Mouse (Mus musculus) 3T3-L1 (cell line): ENCODE results near the gene Cc2d1b.
A peak's percentile ranks its signal among the peaks of the same experiment; 100 is the strongest.

Experiments used
- DNase-seq: peaks from one replicate; pipeline ENCODE4 v3.0.0-alpha.2; 2015; ENCODE audit warnings: low read depth, low spot score

The Cc2d1b gene

GRCm38 (mm10) chr4:108638752-108639151 is 19.0 kb downstream of the Cc2d1b start:
- DNase-seq: no peak

DNA sequence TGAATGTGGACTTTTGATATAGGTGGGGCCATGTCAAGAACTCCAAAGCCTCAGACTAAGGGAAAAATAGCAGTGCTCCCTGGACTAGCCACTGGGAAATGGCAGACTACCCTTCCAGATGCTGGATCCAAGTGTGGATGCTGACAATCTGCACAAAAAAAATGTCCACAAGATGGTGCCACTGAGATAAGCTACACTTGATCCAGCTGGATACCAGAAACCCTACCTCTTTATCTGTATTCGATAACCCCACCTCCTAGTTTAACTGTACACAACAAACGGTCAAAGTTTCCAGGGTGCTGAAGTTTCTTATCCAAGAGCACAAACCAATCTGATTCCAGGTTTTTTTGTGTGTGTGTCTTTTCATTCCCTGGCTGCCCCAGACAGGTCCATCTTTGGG is 44.7 kb downstream of the Cc2d1b start:
- DNase-seq: peak; percentile 76
